Comparison of ENCODE assay signal across 18 mouse cellular contexts in the genomic region with DNA sequence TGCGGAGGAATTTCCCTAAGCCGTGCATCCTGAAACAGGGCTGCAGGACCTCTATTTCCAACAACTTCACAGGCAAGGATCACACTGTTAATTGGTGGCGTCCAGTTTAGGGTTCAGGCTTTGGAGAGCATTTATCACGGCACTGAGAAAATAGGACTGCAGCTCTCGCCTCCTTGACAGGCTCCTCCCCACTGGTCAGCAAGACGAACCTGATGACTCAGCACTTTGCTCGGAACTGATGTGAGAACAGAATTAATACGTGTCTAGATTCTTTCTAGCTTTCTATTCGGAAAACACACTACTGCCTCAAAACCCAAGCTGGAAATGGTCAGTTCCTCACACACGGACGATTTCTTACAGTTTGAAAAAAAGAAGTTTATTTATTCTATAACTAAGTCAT. TPM values are rescaled to one million over a fixed set of nuclear protein-coding genes. Genes with fewer than 3 reads are reported as not detected.
DNase-seq lines count a peak whose midpoint lies in the region; ATAC-seq lines count a peak whose summit lies in the region.
"Had no signal": no experiment of that assay in that cellular context is flagged by ENCODE, and none has a peak within 500 bp of the region (broad histone marks: within the 10 kb centered on the region; RNA-seq: fewer than 3 reads in every experiment).

No protein-coding gene starts in this region.

- no peaks in the 10 kb centered on the region for H3K9me3 ChIP-seq in kidney, embryonic 16.5 days (ENCODE audit: low read length)
- no peaks in the 10 kb centered on the region for H3K9me3 ChIP-seq in neural tube, embryonic 11.5 days (ENCODE audit: control insufficient read depth, low read length)
- no peaks in the 10 kb centered on the region for H3K9me3 ChIP-seq in neural tube, embryonic 15.5 days (replicated peaks)
- H3K9me3 ChIP-seq: hindbrain, embryonic 15.5 days; limb, embryonic 10.5 days; liver, embryonic 13.5 days; neural tube, embryonic 12.5 days had no signal

- no peak overlapping the region for H3K4me3 ChIP-seq in kidney, embryonic 16.5 days (ENCODE audit: low read length)
- H3K4me3 ChIP-seq in neural tube, embryonic 11.5 days (ENCODE audit: low read depth, low read length) = no peak overlapping the region
- H3K4me3 ChIP-seq in neural tube, embryonic 15.5 days (replicated peaks) = no peak overlapping the region
- H3K4me3 ChIP-seq: hindbrain, embryonic 15.5 days; limb, embryonic 10.5 days; liver, embryonic 13.5 days; neural tube, embryonic 12.5 days had no signal

- H3K9ac ChIP-seq in kidney, embryonic 16.5 days (replicated peaks; ENCODE audit: low read length) = no peak overlapping the region
- H3K9ac ChIP-seq in neural tube, embryonic 11.5 days (ENCODE audit: low read length) = no peak overlapping the region
- no peak overlapping the region for H3K9ac ChIP-seq in neural tube, embryonic 15.5 days (replicated peaks)
- H3K9ac ChIP-seq: hindbrain, embryonic 15.5 days; liver, embryonic 13.5 days; neural tube, embryonic 12.5 days had no signal

- H3K27ac ChIP-seq in kidney, embryonic 16.5 days (ENCODE audit: low read length) = no peak overlapping the region
- H3K27ac ChIP-seq in neural tube, embryonic 11.5 days (ENCODE audit: low read depth, low read length) = no peak overlapping the region
- no peak overlapping the region for H3K27ac ChIP-seq in neural tube, embryonic 15.5 days (replicated peaks)
- H3K27ac ChIP-seq: hindbrain, embryonic 15.5 days; limb, embryonic 10.5 days; liver, embryonic 13.5 days; neural tube, embryonic 12.5 days had no signal

- no peaks in the 10 kb centered on the region for H3K27me3 ChIP-seq in kidney, embryonic 16.5 days (ENCODE audit: insufficient read depth, low read length)
- no peaks in the 10 kb centered on the region for H3K27me3 ChIP-seq in neural tube, embryonic 11.5 days (ENCODE audit: control insufficient read depth, insufficient read depth, low read length)
- no peaks in the 10 kb centered on the region for H3K27me3 ChIP-seq in neural tube, embryonic 15.5 days (replicated peaks)
- H3K27me3 ChIP-seq: hindbrain, embryonic 15.5 days; liver, embryonic 13.5 days; neural tube, embryonic 12.5 days had no signal

- H3K36me3 ChIP-seq in kidney, embryonic 16.5 days (ENCODE audit: insufficient read depth, low read length) = no peaks in the 10 kb centered on the region
- no peaks in the 10 kb centered on the region for H3K36me3 ChIP-seq in neural tube, embryonic 11.5 days (ENCODE audit: control insufficient read depth, insufficient read depth, low read length)
- no peaks in the 10 kb centered on the region for H3K36me3 ChIP-seq in neural tube, embryonic 15.5 days
- H3K36me3 ChIP-seq: hindbrain, embryonic 15.5 days; limb, embryonic 10.5 days; liver, embryonic 13.5 days; neural tube, embryonic 12.5 days had no signal

- no peak for ATAC-seq in kidney, embryonic 16.5 days (ENCODE audit: low FRiP score, low TSS enrichment)
- no peak for ATAC-seq in neural tube, embryonic 11.5 days (ENCODE audit: insufficient read depth, low FRiP score, low TSS enrichment)
- ATAC-seq in neural tube, embryonic 15.5 days (ENCODE audit: low FRiP score) = no peak
- ATAC-seq in erythroblast, adult 5-6 weeks (replicated peaks; ENCODE audit: low FRiP score, poor library complexity, severe bottlenecking) = no peak
- ATAC-seq: midbrain, embryonic 16.5 days had no signal

- H3K4me2 ChIP-seq in kidney, embryonic 16.5 days (replicated peaks; ENCODE audit: low read depth, low read length) = peak overlapping the region; percentile 26
- H3K4me2 ChIP-seq in neural tube, embryonic 11.5 days (ENCODE audit: low read depth) = no peak overlapping the region
- no peak overlapping the region for H3K4me2 ChIP-seq in neural tube, embryonic 15.5 days
- H3K4me2 ChIP-seq: hindbrain, embryonic 15.5 days; liver, embryonic 13.5 days; neural tube, embryonic 12.5 days had no signal

- peak; percentile 28 for DNase-seq in adrenal gland, postnatal 14 days
- DNase-seq in adrenal gland, postnatal 4 days (ENCODE audit: low spot score in 2 of 2) = no peak
- no peak for DNase-seq in kidney, adult 11 months
- peak; percentile 26 for DNase-seq in neural tube, embryonic 11.5 days (ENCODE audit: low spot score)
- peak; percentile 34 for DNase-seq in mesoderm, embryonic 11.5 days (ENCODE audit: low read depth, low spot score)
- DNase-seq: cerebellum, adult 11-12 months; cerebellum, postnatal 36 days; gastrocnemius, postnatal 36 days; liver, embryonic 13.5 days; right cerebral cortex, postnatal 25 days; thymus, adult 18-20 months had no signal

- 35% methylated on average over 11 of the region's 11 CpGs for WGBS in kidney, embryonic 16.5 days
- 68% methylated on average over 11 of the region's 11 CpGs for WGBS in neural tube, embryonic 11.5 days
- WGBS in neural tube, embryonic 15.5 days = 70% methylated on average over 11 of the region's 11 CpGs

- H3K4me1 ChIP-seq in kidney, embryonic 16.5 days (ENCODE audit: insufficient read depth, low read length) = no peaks in the 10 kb centered on the region
- no peaks in the 10 kb centered on the region for H3K4me1 ChIP-seq in neural tube, embryonic 11.5 days (ENCODE audit: control insufficient read depth, insufficient read depth, low read length)
- H3K4me1 ChIP-seq in neural tube, embryonic 15.5 days = no peaks in the 10 kb centered on the region
- H3K4me1 ChIP-seq: hindbrain, embryonic 15.5 days; limb, embryonic 10.5 days; liver, embryonic 13.5 days; neural tube, embryonic 12.5 days had no signal

RNA-seq across cellular contexts. Expression of gene Fam19a2, which starts 10.8 kb away (rescaled TPM):
- 1.2 and 1.7 TPM in 2 replicates for total RNA-seq in adrenal gland, postnatal 14 days (2021)
- total RNA-seq in adrenal gland, postnatal 4 days (2021) = 1 to 10 TPM; 2.3 to 2.5 TPM
- 2.9 and 4.1 TPM in 2 replicates for polyA plus RNA-seq in kidney, embryonic 16.5 days (2015; fragmentation: Nextera tagmentation; extraction: Ambion mirVana)
- 9.6 and 9.9 TPM in 2 replicates for polyA plus RNA-seq in neural tube, embryonic 11.5 days (2014; fragmentation: Nextera tagmentation; extraction: Ambion mirVana)
- 39.8 and 47.1 TPM in 2 replicates for polyA plus RNA-seq in neural tube, embryonic 15.5 days (2015; fragmentation: Nextera tagmentation; extraction: Ambion mirVana)
- not detected in 2 replicates for total RNA-seq in erythroblast, adult 5-6 weeks (2015; ENCODE audit: low replicate concordance)
- total RNA-seq in erythroblast, adult 5-6 weeks (2017; ENCODE audit: low replicate concordance) = not detected in 2 replicates

Comparison
In these comparisons a context has a peak if more than half of its experiments do, and no peak if none do; other contexts are left out.
1. DNase-seq: peak in adrenal gland, postnatal 14 days (single experiment), neural tube, embryonic 11.5 days (single experiment) and mesoderm, embryonic 11.5 days (single experiment); none in adrenal gland, postnatal 4 days (0 of 2) and kidney, adult 11 months (single experiment).